Mouse (Mus musculus) left cerebral cortex, postnatal 4 days (tissue): ENCODE results near the gene Fasl. TPM values are rescaled to one million over a fixed set of nuclear protein-coding genes. Genes with fewer than 3 reads are reported as not detected.

Source experiments
- DNase-seq: peaks from one replicate; pipeline ENCODE4 v3.0.0-alpha.2; 2022
- intact Hi-C: fragments of 180-260 bp; cut with DNase I; formaldehyde crosslinking; loops from one replicate; pipeline ENCODE4 v1.15.1; 2025
- total RNA-seq, 2 experiments: library from RNA; stranded (reverse); gene quantifications; 2 replicates each; pipeline ENCODE4 v1.2.3; 2021

The Fasl gene
- total RNA-seq, 2 experiments from 2014 or later: 0.44 to 1.3 TPM

DNA sequence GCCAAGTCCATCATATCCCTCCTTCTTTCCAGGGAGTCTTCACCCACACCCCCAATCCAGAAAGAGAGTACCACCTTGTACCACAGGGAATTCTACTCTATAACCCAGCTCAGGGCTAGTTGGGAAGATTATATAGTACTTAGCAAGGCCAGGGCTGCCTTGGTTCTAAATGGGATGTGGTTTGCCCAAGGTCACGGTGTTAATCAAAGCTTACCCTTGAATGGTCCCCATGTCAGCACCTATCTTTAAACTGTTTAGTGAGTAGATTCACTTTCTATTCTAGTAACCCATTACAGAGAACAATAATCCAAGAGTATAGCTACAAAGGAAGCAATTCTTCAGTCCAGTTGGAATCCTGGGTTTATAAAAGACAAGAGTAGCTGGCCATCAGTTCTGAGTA lies 23.3 kb downstream of the Fasl start:
- intact Hi-C loops: no loop called here
- no peak for DNase-seq

DNA sequence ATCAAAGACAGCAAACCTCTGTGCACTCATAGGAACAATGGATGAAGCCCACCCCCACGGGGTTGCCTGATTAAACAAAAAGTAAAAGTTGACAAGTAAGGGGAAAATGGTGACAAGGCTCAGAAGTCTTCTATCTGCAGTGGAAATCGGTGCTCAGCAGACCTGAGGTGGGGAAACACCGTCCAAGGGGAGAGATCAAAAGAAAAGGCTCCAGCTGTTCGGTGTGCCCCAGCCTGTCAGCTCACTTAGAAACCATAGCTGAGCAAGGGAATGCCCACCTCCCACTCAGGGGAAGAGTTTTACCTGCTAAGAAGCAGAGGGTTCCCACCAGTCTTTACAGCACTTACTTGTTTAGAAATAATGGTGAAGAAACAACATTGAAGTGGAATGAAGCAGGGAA lies 26.7 kb downstream of the Fasl start:
- no peak for DNase-seq
- intact Hi-C loops: no loop called here

DNA sequence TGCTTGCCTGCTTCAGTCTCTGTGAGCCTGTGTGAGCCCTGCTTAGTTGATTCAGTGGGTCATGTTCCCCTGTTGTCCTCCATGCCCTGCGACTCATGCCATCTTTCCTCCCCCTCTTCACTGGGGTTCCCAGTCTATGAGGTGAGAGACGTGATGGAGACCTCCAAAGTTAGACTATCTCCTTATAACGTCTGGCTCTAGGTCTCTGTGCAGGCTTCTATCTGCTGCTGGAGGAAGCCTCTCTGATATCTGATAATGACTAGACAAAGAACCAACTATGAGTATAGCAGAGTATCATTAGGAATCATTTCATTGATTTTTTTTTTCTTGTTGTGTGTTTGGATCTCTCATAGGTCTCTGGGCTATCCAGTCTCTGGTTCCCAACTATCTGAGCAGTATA lies 31.7 kb downstream of the Fasl start:
- no peak for DNase-seq
- intact Hi-C loops: no loop called here

DNA sequence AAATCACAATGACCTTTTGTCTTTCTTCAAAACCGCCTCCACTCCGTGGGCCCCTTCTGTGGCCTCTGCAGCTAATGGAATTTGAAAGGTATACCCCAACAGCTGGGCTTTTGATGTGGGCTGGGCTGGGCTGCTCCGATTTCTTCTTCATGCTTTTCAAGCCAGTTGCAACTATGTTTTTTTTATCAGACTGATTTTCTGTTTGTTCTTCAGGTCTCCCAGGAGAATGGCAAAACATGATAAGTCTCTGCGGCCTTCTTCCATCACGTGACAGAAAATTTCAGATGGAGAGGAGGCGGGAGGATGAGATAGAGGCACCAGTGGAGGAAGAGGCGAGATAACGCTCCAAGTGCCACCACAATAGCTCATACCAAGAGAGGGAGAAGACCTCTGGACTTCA lies 37.0 kb downstream of the Fasl start:
- intact Hi-C loops: no loop called here
- DNase-seq: no peak

DNA sequence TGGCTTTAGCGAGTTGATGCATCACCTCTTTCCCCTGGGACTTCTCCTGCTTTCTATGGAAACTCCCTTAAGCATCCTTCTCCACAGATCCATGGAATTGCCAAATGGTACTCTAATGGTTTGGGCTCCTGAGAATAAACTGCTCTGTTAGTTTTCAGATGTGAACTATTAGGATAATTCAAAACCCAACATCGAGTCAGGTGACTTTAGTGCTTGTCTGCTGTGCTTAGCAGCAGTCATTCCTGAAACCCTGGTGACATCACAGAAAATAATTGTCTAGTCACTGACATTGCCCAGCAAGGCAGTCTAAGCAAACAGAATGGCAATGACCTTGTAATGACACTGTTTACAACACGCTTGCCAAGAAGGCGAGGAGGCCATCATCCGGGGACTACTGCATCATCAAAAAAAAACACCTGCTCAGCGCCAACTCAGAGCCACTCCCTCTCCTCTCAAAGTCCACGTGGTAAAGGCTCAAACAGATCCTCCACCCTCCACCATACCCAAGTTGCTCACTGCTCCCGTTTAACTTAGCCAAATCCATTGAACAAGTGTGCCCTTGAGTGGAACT lies 37.7 kb downstream of the Fasl start:
- intact Hi-C loops: no loop called here
- DNase-seq: no peak

DNA sequence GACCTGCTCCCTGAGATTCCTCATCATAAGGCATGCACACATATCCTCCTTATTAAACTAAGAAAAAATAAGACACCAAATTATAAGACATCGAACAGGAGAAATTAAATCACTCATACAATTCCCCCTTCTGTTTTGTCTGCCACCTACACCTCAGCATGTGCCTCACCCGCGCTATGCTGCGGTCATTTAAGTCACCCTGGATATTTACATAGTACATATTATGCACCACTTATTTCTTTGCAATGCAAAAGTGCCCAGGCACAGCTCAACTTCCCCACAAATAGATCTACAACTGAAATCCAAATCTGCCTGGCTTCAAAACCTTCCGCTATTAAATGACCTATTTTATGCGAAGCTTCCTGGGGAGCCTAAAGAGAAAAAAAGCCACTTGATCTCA lies 39.6 kb downstream of the Fasl start:
- intact Hi-C loops: loop anchor here (10.0 kb wide), 1 partner anchor 216 kb away; the partner anchor contains the start of gene Pigc
- no peak for DNase-seq

DNA sequence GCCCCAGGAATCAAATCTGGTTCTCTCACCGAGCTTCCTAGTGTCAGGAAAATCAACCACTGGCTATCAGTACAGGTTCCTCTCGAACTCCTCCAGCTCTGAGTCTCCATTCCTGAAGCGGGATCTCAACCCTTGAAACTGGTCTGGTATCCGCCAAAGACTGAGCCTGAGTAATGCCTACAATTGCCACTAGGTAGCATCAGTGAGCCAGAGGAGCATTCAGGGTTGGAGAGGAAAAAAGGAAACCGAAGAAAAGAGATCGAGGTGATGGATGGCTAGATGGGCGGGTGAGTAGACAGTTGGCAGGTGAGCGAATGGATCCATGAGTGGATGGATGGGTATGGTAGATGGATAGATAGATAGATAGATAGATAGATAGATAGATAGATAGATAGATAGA lies 40.2 kb downstream of the Fasl start:
- DNase-seq: peak; percentile 29
- intact Hi-C loops: loop anchor here (10.0 kb wide), 1 partner anchor 217 kb away; the partner anchor contains the start of gene Pigc

DNA sequence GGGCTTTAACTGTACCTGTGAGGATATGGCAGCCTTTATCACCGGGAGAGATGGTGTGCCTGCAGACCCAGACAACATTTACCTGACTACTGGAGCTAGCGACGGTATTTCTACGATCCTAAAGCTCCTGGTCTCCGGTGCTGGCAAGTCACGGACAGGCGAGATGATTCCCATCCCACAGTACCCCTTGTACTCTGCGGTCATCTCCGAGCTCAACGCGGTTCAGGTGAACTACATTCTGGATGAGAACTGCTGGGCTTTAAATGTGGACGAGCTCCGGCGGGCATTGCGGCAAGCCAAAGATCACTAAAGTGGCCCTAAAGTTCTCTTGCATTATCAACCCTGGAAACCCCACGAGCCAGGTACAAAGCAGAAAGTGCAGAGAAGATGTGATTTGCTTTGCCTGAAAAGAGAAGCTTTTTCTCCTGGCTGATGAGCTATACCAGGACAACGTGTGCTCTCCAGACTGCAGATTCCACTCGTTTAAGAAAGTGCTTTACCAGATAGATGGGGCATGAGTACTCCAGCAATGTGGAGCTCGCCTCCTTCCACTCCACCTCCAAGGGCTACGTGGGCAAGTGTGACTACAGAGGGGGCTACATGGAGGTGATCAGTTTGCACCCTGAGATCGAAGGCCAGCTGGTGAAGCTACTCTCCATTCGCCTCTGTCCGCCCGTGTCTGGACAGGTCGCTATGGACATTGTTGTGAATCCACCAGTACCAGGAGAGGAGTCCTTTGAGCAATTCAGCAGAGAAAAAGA lies 41.6 kb downstream of the Fasl start:
- no peak for DNase-seq
- intact Hi-C loops: loop anchor here (10.0 kb wide), 1 partner anchor 218 kb away; the partner anchor contains the start of gene Pigc

DNA sequence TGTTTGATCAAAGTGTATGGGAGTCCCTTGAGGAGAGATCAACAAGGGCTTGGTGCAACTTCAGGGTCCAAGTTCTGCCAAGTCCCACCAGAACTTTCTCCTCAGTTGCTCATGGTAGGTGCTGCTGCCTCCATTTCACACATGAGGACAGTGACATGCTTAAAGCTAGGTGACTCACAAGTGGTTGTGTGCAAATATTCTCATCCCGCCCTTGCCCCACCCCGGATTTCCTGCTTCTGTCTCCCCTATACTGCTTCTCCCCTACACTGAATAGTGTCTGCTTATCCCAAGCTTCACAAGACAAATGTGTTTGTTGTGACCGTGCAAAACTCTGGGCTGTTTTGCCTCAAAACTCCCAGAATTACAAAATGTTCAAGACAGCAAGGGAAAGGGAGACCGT lies 43.4 kb downstream of the Fasl start:
- DNase-seq: no peak
- intact Hi-C loops: loop anchor here (10.0 kb wide), 1 partner anchor 220 kb away; the partner anchor contains the start of gene Pigc

DNA sequence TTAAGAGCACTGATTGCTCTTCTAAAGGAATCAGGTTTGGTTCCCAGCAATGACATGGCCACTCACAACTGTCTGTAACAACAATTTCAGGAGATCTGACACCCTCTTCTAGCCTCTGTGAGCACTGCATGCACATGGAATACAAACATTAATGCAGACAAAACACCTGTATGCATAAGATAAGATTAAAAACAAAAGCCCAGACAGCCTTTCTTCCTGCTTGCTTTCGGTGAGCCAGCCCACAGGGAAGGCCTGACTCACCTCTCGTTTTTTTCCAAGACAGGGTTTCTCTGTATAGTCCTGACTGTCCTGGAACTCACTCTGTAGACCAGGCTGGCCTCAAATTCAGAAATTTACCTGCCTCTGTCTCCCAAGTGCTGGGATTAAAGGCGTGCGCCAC lies 44.1 kb downstream of the Fasl start:
- intact Hi-C loops: loop anchor here (10.0 kb wide), 1 partner anchor 221 kb away; the partner anchor contains the start of gene Pigc

DNA sequence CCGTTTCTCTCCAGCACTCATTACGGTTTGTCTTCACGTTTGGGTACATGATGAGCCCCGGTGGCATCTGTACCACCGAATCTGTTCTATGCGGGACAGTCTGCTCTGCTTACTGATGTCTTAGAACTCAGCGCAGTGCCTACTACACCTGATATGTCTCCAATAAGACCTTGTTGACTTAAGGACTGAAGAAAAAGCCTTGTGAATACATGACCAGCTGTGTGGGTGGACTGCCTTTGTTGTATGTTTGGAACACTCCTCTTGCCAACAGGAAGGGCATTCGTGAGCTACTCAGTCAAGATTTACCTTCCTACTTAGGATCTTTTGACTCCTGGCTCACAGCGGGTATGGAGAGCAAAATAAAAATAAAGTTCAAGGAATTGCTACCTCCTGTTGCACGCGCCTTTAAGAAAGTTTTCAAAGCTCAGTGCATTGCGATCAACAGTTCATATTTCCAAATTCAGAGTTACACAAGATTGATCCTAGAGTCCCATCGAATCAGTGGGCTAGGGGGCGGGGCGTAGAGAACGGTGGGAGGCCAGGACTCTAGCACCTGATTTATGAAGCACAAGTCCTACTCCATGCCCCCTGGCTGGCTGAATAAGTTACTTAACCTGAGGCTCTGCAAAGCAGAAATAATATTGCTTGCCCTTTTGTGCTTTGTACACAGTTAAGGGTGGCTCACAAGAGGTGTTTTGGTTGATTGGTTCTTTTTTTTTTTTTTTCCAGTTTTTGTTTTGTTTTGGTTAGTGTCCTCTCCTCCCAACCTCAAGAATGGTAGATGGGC lies 45.6 kb downstream of the Fasl start:
- DNase-seq: no peak
- intact Hi-C loops: loop anchor here (10.0 kb wide), 1 partner anchor 222 kb away; the partner anchor contains the start of gene Pigc

More for the DNA sequence above, 44.1 kb downstream of the Fasl start:
- no peak for DNase-seq

DNA sequence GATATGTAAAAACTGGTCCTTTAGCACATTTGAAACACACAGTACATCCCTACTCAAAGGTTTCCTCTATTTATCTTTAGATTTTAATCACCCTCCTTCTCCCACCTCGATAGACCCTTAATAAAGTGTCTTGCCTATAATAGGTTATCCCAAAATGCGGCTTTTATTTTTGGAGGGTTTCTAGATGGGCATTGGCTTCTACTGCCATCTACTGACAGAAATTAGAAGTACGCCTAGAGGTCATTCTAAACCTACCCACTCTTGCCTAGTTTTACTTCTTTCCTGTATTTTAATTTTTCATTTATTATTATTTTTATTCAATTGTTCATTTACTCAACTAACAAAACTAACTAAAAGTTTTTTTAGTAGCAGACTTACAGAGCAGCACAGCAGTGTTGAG lies 51.4 kb downstream of the Fasl start:
- intact Hi-C loops: no loop called here
- DNase-seq: no peak

DNA sequence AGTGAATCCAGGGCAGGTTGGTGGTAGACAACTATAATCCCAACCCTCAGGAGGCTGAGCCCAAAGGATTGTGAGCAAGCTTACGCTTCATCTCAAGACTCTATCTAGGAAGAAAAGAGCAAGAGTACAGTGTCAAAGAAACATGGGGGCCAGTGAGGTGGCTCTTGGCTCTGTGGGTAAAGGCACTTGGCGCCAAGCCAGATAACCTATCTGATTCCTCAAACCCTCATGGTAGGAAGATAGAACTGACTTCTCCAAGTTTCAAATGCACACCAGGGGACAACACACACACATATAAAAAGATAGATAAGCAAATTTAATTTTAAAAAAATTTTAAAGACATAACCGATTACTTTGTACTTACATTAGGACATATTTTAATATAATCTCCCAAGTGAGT lies 52.0 kb downstream of the Fasl start:
- peak; percentile 13 for DNase-seq
- intact Hi-C loops: no loop called here

DNA sequence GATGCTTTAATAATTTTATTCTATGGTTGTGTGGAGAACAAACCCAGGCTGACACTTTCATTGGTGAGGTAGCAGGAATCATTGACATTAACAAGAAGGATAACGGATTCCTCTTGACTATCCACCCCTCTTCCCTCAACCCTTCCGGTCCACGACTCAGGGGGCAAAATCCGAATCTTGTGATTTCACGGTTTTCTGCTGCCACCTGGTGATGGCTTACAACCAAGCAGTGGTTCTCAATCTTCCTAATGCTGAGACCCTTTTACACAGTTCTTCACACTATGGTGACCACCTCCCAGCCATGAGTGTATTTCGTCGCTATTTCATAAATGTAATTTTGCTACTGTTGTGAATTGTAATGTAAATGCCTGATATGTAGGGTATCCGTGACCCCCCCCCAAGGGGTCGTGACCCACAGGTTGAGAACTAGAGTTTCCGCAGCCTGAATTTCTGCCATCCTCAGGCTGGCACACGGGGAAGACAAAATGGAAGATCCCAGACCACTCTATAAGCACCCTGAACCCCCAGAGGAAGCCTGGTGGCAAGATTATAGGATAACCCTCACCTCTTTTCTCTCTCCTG lies 52.7 kb downstream of the Fasl start:
- intact Hi-C loops: no loop called here
- no peak for DNase-seq

DNA sequence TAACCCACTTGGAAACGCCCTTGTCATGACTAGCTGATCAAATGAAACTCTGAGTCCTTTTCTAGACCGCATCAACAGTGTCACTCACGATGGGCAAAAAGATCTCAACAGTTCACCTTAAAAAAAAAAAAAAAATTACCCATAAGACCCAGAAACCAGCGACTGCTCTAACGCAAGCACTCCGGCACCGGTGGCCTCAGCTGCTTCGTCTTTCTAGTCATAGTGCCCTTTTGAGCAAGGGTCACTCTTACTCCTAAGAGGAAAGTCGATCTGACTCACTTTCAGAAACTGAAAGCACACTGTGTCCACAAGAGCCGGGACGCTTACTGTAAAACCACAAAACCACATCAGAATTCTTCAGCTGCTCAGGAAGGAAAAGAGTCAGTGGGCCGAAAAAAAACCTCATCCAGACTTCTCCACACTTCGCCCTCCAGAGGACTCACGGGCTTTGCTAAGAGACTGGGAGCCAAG lies 53.5 kb downstream of the Fasl start:
- DNase-seq: no peak
- intact Hi-C loops: no loop called here

DNA sequence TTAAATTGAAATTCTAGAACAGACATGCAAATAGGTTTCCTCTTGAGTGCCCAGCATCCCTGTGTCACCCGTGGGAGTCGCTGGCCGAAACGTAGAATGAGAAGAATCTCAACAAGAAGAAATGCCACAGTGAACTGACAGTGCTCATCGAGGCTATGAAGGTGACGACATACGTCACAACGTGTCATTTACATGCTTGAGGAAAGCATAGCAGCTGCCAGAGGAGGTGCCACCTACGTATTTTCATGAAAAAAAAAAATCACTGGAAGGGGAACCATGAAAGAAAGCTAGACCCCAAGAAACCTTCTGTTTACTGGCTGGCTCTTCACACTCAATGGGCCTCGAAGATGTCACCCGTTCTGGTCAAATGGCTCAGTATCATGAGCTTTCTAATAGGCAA lies 54.0 kb downstream of the Fasl start:
- intact Hi-C loops: no loop called here
- DNase-seq: no peak

Other genes starting within 250 kb of the Fasl start
- gene Suco, start 88.2 kb upstream of the Fasl start, total RNA-seq: 10 to 100 TPM; 38.3 to 44.8 TPM
- 10 to 100 TPM; 16.3 to 19.9 TPM for gene Pigc, start 180.7 kb upstream of the Fasl start, total RNA-seq
- gene 4930558K02Rik, start 191.1 kb upstream of the Fasl start, total RNA-seq: not detected